Mouse (Mus musculus): ENCODE measurements around the gene Ror1. TPM values are rescaled to one million over a fixed set of nuclear protein-coding genes. Genes with fewer than 3 reads are reported as not detected.

Ror1 gene
- polyA plus RNA-seq (2015; fragmentation: Nextera tagmentation; extraction: Ambion mirVana), result 2.6 and 3.1 TPM in 2 replicates

- no peaks in the 10 kb centered on the region for H3K36me3 ChIP-seq (ENCODE audit: control insufficient read depth, insufficient read depth, low read length)
- ATAC-seq (ENCODE audit: low FRiP score, low TSS enrichment) (peak; percentile 88), DNase-seq (ENCODE audit: low spot score) (peak; percentile 88)
- peak within 1 kb of the TSS; percentile 82 for H3K27ac ChIP-seq (replicated peaks)
- no peak for TF ChIP-seq EP300 (optimal IDR thresholded peaks at IDR 0.05)
- peak; percentile 84 for TF ChIP-seq CTCF (IDR thresholded peaks at IDR 0.05; ENCODE audit: low read depth)
- no peaks in the 10 kb centered on the region for H3K9me3 ChIP-seq (ENCODE audit: control insufficient read depth, low read length)
- peak within 1 kb of the TSS; percentile 71 for H3K4me3 ChIP-seq (ENCODE audit: low read depth, low read length)
- H3K4me1 ChIP-seq (replicated peaks; ENCODE audit: control insufficient read depth, insufficient read depth), result no peaks in the 10 kb centered on the region; the same call in 1 of the 2 replicates
- WGBS, result under 1% methylated on average over 54 of the region's 76 CpGs
- peak within 1 kb of the TSS; percentile 83 for H3K4me2 ChIP-seq (replicated peaks; ENCODE audit: low read depth)
- H3K9ac ChIP-seq (ENCODE audit: low read length), result peak within 1 kb of the TSS; percentile 69
- no peaks in the 10 kb centered on the region for H3K27me3 ChIP-seq (ENCODE audit: control insufficient read depth, insufficient read depth, low read length)
Measured at GRCm38 (mm10) chr4:100095685-100096595, at the start of gene Ror1. Gene Ror1 (plus strand): TSS chr4:100095791.

DNA sequence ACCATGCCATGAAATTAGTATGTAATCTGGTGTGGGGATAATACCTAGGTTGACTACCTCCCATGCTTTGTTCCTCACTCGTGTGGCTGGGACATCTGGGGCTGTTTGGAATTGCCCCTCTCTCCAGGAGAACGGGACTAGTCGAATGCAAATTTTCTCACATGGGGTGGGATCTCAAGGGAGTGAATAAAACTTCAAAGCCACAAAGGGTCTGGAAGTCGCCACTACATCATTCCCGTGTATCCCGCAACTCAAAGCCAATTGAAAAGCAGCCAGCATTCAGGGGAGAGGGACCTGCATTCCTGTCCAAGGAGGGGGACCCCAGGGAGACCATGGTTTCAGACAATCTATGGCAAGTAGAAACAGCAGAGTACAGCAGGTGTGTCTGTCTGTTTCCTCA is 48.5 kb upstream of the Ror1 start:
- WGBS, result 61% methylated on average over 6 of the region's 6 CpGs
- ATAC-seq (ENCODE audit: low FRiP score, low TSS enrichment), result no peak
- TF ChIP-seq CTCF (IDR thresholded peaks at IDR 0.05; ENCODE audit: low read depth), result no peak
- TF ChIP-seq EP300 (optimal IDR thresholded peaks at IDR 0.05), result no peak
- Histone ChIP-seq H3K4me3 (ENCODE audit: low read depth, low read length) (no peak overlapping the region), H3K27me3 (ENCODE audit: control insufficient read depth, insufficient read depth, low read length) (no peaks in the 10 kb centered on the region), H3K4me2 (replicated peaks; ENCODE audit: low read depth) (no peak overlapping the region), H3K9me3 (ENCODE audit: control insufficient read depth, low read length) (no peaks in the 10 kb centered on the region), H3K4me1 (replicated peaks; ENCODE audit: control insufficient read depth, insufficient read depth) (0 out of 2 replicates have a peak, but pooled peaks cover 2% of the 10 kb centered on the region), H3K27ac (replicated peaks) (no peak overlapping the region), H3K36me3 (ENCODE audit: control insufficient read depth, insufficient read depth, low read length) (no peaks in the 10 kb centered on the region), H3K9ac (ENCODE audit: low read length) (no peak overlapping the region)
- no peak for DNase-seq (ENCODE audit: low spot score)

DNA sequence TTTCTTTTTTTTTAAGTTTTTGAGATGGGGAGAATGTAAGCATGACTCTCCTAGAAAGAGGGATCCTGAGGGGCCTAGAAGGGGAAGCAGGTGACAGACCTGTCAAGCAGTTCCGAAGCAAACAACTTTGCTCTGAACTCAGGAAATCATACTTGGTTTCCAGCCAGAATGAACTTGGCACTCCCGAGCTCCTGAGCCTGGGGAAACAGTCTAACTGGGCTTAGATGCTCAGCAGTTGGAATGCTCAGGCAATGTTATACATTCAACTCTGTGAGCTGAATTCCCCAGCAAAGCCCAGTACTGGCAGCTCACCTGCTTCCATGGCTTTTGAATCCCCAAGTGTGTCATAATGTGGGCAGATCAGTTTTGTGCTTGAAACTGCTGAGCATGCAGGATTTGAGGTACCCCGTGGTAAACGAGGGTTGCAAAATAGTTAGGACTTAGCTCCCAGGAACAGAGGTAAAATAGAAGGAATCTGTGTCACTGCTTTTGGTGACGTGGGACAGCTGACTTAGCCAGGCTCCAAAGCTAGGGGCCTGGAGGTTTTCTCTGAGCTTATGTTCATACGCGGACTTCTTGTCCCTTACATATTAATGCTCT is 47.1 kb upstream of the Ror1 start:
- H3K36me3 ChIP-seq (ENCODE audit: control insufficient read depth, insufficient read depth, low read length), result no peaks in the 10 kb centered on the region
- H3K27me3 ChIP-seq (ENCODE audit: control insufficient read depth, insufficient read depth, low read length), result no peaks in the 10 kb centered on the region
- H3K4me3 ChIP-seq (ENCODE audit: low read depth, low read length), result no peak overlapping the region
- no peak for ATAC-seq (ENCODE audit: low FRiP score, low TSS enrichment)
- WGBS, result 32% methylated on average over 7 of the region's 7 CpGs
- H3K4me2 ChIP-seq (replicated peaks; ENCODE audit: low read depth), result no peak overlapping the region
- H3K9ac ChIP-seq (ENCODE audit: low read length), result no peak overlapping the region
- 0 out of 2 replicates have a peak, but pooled peaks cover 2% of the 10 kb centered on the region for H3K4me1 ChIP-seq (replicated peaks; ENCODE audit: control insufficient read depth, insufficient read depth)
- no peak for TF ChIP-seq CTCF (IDR thresholded peaks at IDR 0.05; ENCODE audit: low read depth)
- TF ChIP-seq EP300 (optimal IDR thresholded peaks at IDR 0.05), result no peak
- DNase-seq (ENCODE audit: low spot score), result no peak
- no peaks in the 10 kb centered on the region for H3K9me3 ChIP-seq (ENCODE audit: control insufficient read depth, low read length)
- no peak overlapping the region for H3K27ac ChIP-seq (replicated peaks)

DNA sequence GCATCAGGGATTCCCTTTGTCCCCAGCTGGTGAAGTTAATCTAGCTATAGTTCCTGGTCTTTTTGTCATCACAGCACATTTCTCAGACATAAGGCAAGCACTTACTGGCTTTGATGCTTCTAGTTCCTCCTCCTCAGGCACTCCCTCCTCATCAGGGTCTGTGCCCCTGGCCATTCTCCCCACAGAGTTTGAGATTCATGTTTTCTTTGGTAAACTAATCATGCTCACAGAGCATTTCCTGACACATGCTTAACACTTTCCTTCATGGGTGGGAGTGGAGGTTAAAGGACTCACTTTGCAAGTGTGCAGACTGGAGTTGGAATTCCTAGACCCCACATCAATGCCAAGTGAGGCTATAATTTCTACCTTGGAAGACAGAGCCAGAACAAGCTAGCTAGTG is 43.8 kb upstream of the Ror1 start:
- H3K9ac ChIP-seq (ENCODE audit: low read length), result no peak overlapping the region
- H3K27ac ChIP-seq (replicated peaks), result no peak overlapping the region
- H3K27me3 ChIP-seq (ENCODE audit: control insufficient read depth, insufficient read depth, low read length), result no peaks in the 10 kb centered on the region
- DNase-seq (ENCODE audit: low spot score) (no peak), ATAC-seq (ENCODE audit: low FRiP score, low TSS enrichment) (no peak)
- no peak overlapping the region for H3K4me3 ChIP-seq (ENCODE audit: low read depth, low read length)
- 0 out of 2 replicates have a peak, but pooled peaks cover 2% of the 10 kb centered on the region for H3K4me1 ChIP-seq (replicated peaks; ENCODE audit: control insufficient read depth, insufficient read depth)
- no peak overlapping the region for H3K4me2 ChIP-seq (replicated peaks; ENCODE audit: low read depth)
- H3K9me3 ChIP-seq (ENCODE audit: control insufficient read depth, low read length), result no peaks in the 10 kb centered on the region
- TF ChIP-seq CTCF (IDR thresholded peaks at IDR 0.05; ENCODE audit: low read depth) (no peak), EP300 (optimal IDR thresholded peaks at IDR 0.05) (no peak)
- no peaks in the 10 kb centered on the region for H3K36me3 ChIP-seq (ENCODE audit: control insufficient read depth, insufficient read depth, low read length)

- Histone ChIP-seq H3K9ac (ENCODE audit: low read length) (no peak overlapping the region), H3K27ac (replicated peaks) (no peak overlapping the region), H3K36me3 (ENCODE audit: control insufficient read depth, insufficient read depth, low read length) (no peaks in the 10 kb centered on the region), H3K9me3 (ENCODE audit: control insufficient read depth, low read length) (no peaks in the 10 kb centered on the region), H3K4me2 (replicated peaks; ENCODE audit: low read depth) (no peak overlapping the region), H3K27me3 (ENCODE audit: control insufficient read depth, insufficient read depth, low read length) (no peaks in the 10 kb centered on the region), H3K4me1 (replicated peaks; ENCODE audit: control insufficient read depth, insufficient read depth) (0 out of 2 replicates have a peak, but pooled peaks cover 2% of the 10 kb centered on the region), H3K4me3 (ENCODE audit: low read depth, low read length) (no peak overlapping the region)
- ATAC-seq (ENCODE audit: low FRiP score, low TSS enrichment) (no peak), DNase-seq (ENCODE audit: low spot score) (no peak)
- WGBS, result 69% methylated on average over 3 of the region's 3 CpGs
- no peak for TF ChIP-seq EP300 (optimal IDR thresholded peaks at IDR 0.05)
- TF ChIP-seq CTCF (IDR thresholded peaks at IDR 0.05; ENCODE audit: low read depth), result no peak
Measured at GRCm38 (mm10) chr4:100052258-100052657, 43.3 kb upstream of the Ror1 start.

DNA sequence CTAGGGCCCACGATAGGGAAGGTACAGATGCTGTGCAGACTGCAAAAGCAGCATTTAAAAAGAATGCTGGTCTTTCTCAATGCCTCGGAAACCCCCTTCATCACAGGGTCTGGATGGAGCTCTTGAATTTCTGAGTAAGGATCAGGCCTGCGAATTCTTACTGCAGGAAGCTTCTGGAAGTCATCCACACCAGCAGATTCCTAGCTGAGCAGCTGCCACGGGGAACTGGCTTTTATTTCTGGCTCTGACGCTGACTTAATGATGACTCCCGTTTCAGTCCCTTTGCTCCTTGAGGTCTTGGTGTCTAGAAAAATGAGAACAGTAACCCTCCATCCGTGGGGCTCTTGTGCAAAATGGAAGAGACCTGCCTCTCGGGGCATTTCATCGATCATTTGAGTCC is 39.5 kb upstream of the Ror1 start:
- H3K4me2 ChIP-seq (replicated peaks; ENCODE audit: low read depth), result no peak overlapping the region
- no peaks in the 10 kb centered on the region for H3K36me3 ChIP-seq (ENCODE audit: control insufficient read depth, insufficient read depth, low read length)
- no peak overlapping the region for H3K9ac ChIP-seq (ENCODE audit: low read length)
- no peaks in the 10 kb centered on the region for H3K4me1 ChIP-seq (replicated peaks; ENCODE audit: control insufficient read depth, insufficient read depth)
- DNase-seq (ENCODE audit: low spot score) (no peak), ATAC-seq (ENCODE audit: low FRiP score, low TSS enrichment) (no peak)
- WGBS, result 44% methylated on average over 9 of the region's 9 CpGs
- no peak overlapping the region for H3K27ac ChIP-seq (replicated peaks)
- TF ChIP-seq EP300 (optimal IDR thresholded peaks at IDR 0.05) (no peak), CTCF (IDR thresholded peaks at IDR 0.05; ENCODE audit: low read depth) (no peak)
- no peaks in the 10 kb centered on the region for H3K27me3 ChIP-seq (ENCODE audit: control insufficient read depth, insufficient read depth, low read length)
- H3K9me3 ChIP-seq (ENCODE audit: control insufficient read depth, low read length), result no peaks in the 10 kb centered on the region
- H3K4me3 ChIP-seq (ENCODE audit: low read depth, low read length), result no peak overlapping the region

Measured in stomach, postnatal 0 days (tissue).